Mouse (Mus musculus) gastrocnemius, adult 2 months (tissue): Measurements from ENCODE around the gene Sdr42e1. TPM values are rescaled to one million over a fixed set of nuclear protein-coding genes. Genes with fewer than 3 reads are reported as not detected.

Experiments used
- DNase-seq: peaks from one replicate; pipeline ENCODE4 v3.0.0; 2022
- H3K27ac ChIP-seq: fragments of 200-600 bp; 2 replicates; pipeline ENCODE4 v1.8.1; 2022; ENCODE audit warnings: mild to moderate bottlenecking
- H3K4me3 ChIP-seq: fragments of 200-600 bp; 2 replicates; pipeline ENCODE4 v1.8.1; 2022; ENCODE audit warnings: mild to moderate bottlenecking, moderate library complexity
- CTCF ChIP-seq: fragments of 200-600 bp; IDR thresholded peaks from 2 replicates; pipeline ENCODE4 v1.8.1; 2022; ENCODE audit warnings: antibody characterized with exemption, mild to moderate bottlenecking, moderate library complexity
- intact Hi-C: fragments of 180-260 bp; cut with DNase I; formaldehyde crosslinking; loops from one replicate; pipeline ENCODE4 v1.15.1; 2025
- total RNA-seq, 2 experiments: library from RNA; stranded (reverse); gene quantifications; 2 replicates each; pipeline ENCODE4 v1.2.3; 2021

Gene Sdr42e1
- total RNA-seq, 2 experiments from 2014 or later = 0.13 to 0.31 TPM

DNA sequence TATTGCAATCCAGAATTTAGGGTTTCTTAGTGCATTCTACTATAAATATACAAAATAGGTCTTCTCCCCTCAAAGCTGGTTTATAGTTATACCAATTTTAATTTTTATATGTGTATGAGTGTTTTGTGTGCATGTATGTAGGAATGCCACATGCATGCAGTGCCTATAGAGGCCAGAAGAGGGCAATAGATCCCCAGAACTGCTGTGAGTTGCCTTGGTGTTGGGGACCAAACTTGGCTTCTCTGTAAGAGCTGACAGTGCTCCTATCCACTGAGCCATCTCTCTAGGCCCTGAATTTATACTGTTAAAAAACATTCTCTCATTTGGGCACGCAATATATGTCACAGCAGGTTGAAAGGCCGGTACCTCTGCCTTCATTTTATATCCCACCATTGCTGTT, 27.5 kb downstream of the Sdr42e1 start:
- DNase-seq = no peak
- TF ChIP-seq CTCF = peak; percentile 74
- Histone ChIP-seq H3K27ac (no peak overlapping the region), H3K4me3 (no peak overlapping the region)
- intact Hi-C loops = loop anchor here (10.0 kb wide), 1 partner anchor 219 kb away; no protein-coding TSS in a partner anchor

DNA sequence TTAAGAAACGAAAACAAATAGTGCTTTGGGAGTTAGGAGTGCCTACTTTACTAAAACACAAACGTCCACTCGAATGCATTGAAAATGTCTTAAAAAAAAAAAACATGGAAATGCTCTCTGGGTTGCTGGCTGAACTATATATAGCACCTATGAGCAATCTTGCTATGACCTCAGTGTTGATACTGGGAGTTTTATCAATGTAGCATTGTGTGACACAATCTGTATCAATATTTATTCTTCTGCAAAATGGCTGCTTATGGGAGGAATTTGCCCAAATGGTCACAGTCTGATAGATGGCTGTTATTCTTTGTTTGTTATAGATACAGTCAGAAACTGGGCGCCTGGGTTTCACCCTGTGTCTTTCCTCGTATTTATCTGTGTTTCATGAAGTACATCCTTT, 28.0 kb downstream of the Sdr42e1 start:
- no peak for TF ChIP-seq CTCF
- Histone ChIP-seq H3K27ac (no peak overlapping the region), H3K4me3 (no peak overlapping the region)
- DNase-seq = no peak
- intact Hi-C loops = loop anchor here (10.0 kb wide), 1 partner anchor 219 kb away; no protein-coding TSS in a partner anchor

DNA sequence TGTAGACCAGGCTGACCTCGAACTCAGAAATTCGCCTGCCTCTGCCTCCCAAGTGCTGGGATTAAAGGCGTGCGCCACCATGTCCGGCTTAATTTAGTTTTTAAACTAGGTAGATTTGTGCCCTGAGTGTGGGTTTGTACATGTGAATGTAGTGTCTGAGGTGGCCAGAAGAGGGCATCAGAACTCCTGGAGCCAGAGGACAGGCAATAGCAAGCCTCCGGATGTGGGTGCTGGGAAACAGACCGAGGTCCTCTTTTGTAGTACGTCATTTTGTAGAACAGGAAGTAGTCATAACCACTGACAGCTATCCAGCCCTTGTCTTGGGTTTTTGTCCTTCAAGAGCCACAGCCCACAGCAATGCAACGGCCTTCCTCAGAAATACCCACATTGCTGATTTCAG, 33.9 kb downstream of the Sdr42e1 start:
- Histone ChIP-seq H3K27ac (no peak overlapping the region), H3K4me3 (no peak overlapping the region)
- no peak for DNase-seq
- no peak for TF ChIP-seq CTCF
- intact Hi-C loops = loop anchor here (10.0 kb wide), 1 partner anchor 225 kb away; no protein-coding TSS in a partner anchor

- intact Hi-C loops = no loop called here
- Histone ChIP-seq H3K4me3 (no peak overlapping the region), H3K27ac (no peak overlapping the region)
- peak; percentile 2; the same call in 1 of the 2 replicates for TF ChIP-seq CTCF
- DNase-seq = no peak
Measured at GRCm38 (mm10) chr8:117637462-117637861, 36.0 kb downstream of the Sdr42e1 start.

DNA sequence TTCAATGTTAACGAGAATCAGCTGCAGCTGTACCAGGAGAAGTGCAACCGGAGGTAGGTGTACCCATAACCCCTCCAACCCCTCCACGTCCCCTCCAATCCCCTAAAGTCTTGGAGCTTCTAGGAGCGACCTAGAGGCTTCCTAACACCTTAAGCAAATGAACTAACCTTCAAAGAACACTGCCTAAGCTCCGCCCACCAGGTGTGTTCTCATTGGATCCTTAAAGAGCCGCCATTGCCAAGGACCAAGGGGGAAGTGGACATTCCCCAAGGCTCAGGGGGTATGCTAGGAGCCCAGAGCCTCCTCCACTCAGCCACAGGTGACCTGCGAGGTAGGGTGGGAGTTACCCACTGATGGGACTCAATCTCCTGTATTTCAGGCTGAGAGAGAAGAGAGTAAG, 39.1 kb downstream of the Sdr42e1 start:
- no peak for TF ChIP-seq CTCF
- DNase-seq = no peak
- no peak overlapping the region for H3K27ac ChIP-seq
- H3K4me3 ChIP-seq = no peak overlapping the region
- intact Hi-C loops = no loop called here

DNA sequence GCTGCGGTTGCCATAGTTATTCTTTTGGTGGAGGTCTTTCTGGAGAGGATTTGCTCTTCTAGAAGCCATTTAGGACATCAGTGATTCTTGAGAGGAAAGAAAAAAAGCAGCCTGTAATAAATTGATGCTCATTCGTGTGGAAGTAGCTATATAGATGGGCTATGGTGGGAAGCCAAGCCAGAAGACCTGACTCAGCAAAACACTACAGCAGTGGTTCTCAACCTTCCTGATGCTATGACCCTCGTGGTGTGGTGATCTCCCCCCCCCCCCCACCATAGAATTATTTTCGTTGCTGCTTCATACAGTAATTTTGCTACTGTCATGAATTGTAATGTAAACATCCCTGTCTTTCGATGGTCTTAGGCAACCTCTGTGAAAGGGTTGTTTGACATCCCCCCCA, 41.0 kb downstream of the Sdr42e1 start:
- no peak for DNase-seq
- no peak overlapping the region for H3K27ac ChIP-seq
- intact Hi-C loops = no loop called here
- TF ChIP-seq CTCF = no peak
- H3K4me3 ChIP-seq = no peak overlapping the region

DNA sequence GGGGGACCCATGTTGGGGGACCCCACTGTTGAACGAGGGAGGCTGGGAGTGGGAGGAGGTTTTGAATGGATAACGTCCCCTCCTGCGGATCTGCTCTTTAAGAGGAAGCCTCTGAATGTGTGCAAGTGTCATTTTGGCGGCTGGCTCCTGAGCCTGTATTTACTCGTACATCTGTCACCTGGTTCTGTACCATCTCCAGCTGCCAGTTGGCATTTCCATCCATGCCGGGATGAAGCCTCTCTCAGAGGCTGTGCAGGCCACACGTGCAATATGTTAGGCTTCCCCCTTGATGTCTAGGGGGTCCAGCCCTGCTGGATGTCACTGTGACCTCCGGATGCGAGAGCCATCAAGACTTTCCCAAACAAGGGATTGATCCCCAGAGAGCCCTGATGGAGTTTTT, 46.4 kb downstream of the Sdr42e1 start:
- Histone ChIP-seq H3K27ac (no peak overlapping the region), H3K4me3 (no peak overlapping the region)
- no peak for DNase-seq
- intact Hi-C loops = no loop called here
- no peak for TF ChIP-seq CTCF

GRCm38 (mm10) chr8:117626040-117626838, 47.2 kb downstream of the Sdr42e1 start:
- Histone ChIP-seq H3K27ac (no peak overlapping the region), H3K4me3 (no peak overlapping the region)
- peak; percentile 66 for TF ChIP-seq CTCF
- intact Hi-C loops = no loop called here
- peak; percentile 26 for DNase-seq

- intact Hi-C loops = no loop called here
- no peak for DNase-seq
- no peak for TF ChIP-seq CTCF
- Histone ChIP-seq H3K4me3 (no peak overlapping the region), H3K27ac (no peak overlapping the region)
Measured at GRCm38 (mm10) chr8:117612861-117613260, 60.6 kb downstream of the Sdr42e1 start.

Other genes with a start within 250 kb of the Sdr42e1 start
- gene Plcg2, start 175.4 kb downstream of the Sdr42e1 start, total RNA-seq = under 1 TPM; 0.73 to 0.79 TPM
- gene Hsd17b2, start 28.2 kb upstream of the Sdr42e1 start, total RNA-seq = not detected
- 1 to 10 TPM; 5.0 to 6.6 TPM for gene Mphosph6, start 128.3 kb upstream of the Sdr42e1 start, total RNA-seq